16 mouse cellular contexts compared by ENCODE assay signal in genomic region chr6:145616402-145617229, GRCm38 (mm10). TPM values are rescaled to one million over a fixed set of nuclear protein-coding genes. Genes with fewer than 3 reads are reported as not detected.
DNase-seq lines count a peak whose midpoint lies in the region; ATAC-seq lines count a peak whose summit lies in the region.
"Had no signal": no experiment of that assay in that cellular context is flagged by ENCODE, and none has a peak within 500 bp of the region (broad histone marks: within the 10 kb centered on the region; RNA-seq: fewer than 3 reads in every experiment).

No protein-coding gene starts in this region.

- H3K9me3 ChIP-seq in midbrain, embryonic 11.5 days (ENCODE audit: control insufficient read depth, low read length), result no peaks in the 10 kb centered on the region
- no peaks in the 10 kb centered on the region for H3K9me3 ChIP-seq in midbrain, embryonic 16.5 days (replicated peaks; ENCODE audit: control insufficient read depth, low read length, poor library complexity, severe bottlenecking)
- no peaks in the 10 kb centered on the region for H3K9me3 ChIP-seq in stomach, embryonic 16.5 days (replicated peaks; ENCODE audit: control insufficient read depth, low read length)
- H3K9me3 ChIP-seq in intestine, embryonic 16.5 days (ENCODE audit: control insufficient read depth, low read length), result no peaks in the 10 kb centered on the region
- H3K9me3 ChIP-seq: hindbrain, embryonic 12.5 days; kidney, embryonic 15.5 days had no signal

- no peaks in the 10 kb centered on the region for H3K27me3 ChIP-seq in midbrain, embryonic 11.5 days (ENCODE audit: control insufficient read depth, insufficient read depth, low read length)
- no peaks in the 10 kb centered on the region for H3K27me3 ChIP-seq in midbrain, embryonic 16.5 days (ENCODE audit: control insufficient read depth, insufficient read depth, low read depth, low read length)
- H3K27me3 ChIP-seq in stomach, embryonic 16.5 days (ENCODE audit: control insufficient read depth, insufficient read depth, low read length), result no peaks in the 10 kb centered on the region
- no peaks in the 10 kb centered on the region for H3K27me3 ChIP-seq in intestine, embryonic 16.5 days (replicated peaks; ENCODE audit: control insufficient read depth, insufficient read depth, low read length)
- H3K27me3 ChIP-seq: hindbrain, embryonic 12.5 days; kidney, embryonic 15.5 days had no signal

- H3K9ac ChIP-seq in midbrain, embryonic 11.5 days (ENCODE audit: low read length), result no peak overlapping the region
- H3K9ac ChIP-seq in midbrain, embryonic 16.5 days (ENCODE audit: low read depth, low read length), result no peak overlapping the region
- H3K9ac ChIP-seq in stomach, embryonic 16.5 days (ENCODE audit: low read length), result 0 out of 2 replicates have a peak overlapping the region, but pooled peaks have one; percentile 20
- no peak overlapping the region for H3K9ac ChIP-seq in intestine, embryonic 16.5 days (ENCODE audit: low read depth, low read length)
- H3K9ac ChIP-seq: hindbrain, embryonic 12.5 days; kidney, embryonic 15.5 days had no signal

- DNase-seq in midbrain, embryonic 11.5 days (ENCODE audit: low spot score, missing footprints), result peak; percentile 82
- peak; percentile 19 for DNase-seq in Muller cell, postnatal 12 days (ENCODE audit: inconsistent ontology term)
- peak; percentile 59 for DNase-seq in induced T-regulatory cell, adult 2 months (ENCODE audit: low read depth)
- DNase-seq in left cerebral cortex, postnatal 4 days, result no peak
- DNase-seq: right cerebral cortex, adult 18-20 months; thymus, adult 18-20 months had no signal

- no peaks in the 10 kb centered on the region for H3K4me1 ChIP-seq in midbrain, embryonic 11.5 days (ENCODE audit: control insufficient read depth, insufficient read depth, low read length)
- no peaks in the 10 kb centered on the region for H3K4me1 ChIP-seq in midbrain, embryonic 16.5 days (ENCODE audit: control insufficient read depth, insufficient read depth, low read length)
- H3K4me1 ChIP-seq in stomach, embryonic 16.5 days (ENCODE audit: control insufficient read depth, insufficient read depth, low read length), result no peaks in the 10 kb centered on the region
- H3K4me1 ChIP-seq in intestine, embryonic 16.5 days (ENCODE audit: control insufficient read depth, insufficient read depth, low read length), result no peaks in the 10 kb centered on the region
- H3K4me1 ChIP-seq: hindbrain, embryonic 12.5 days had no signal

- WGBS in midbrain, embryonic 11.5 days, result 86% methylated on average over 5 of the region's 5 CpGs
- WGBS in midbrain, embryonic 16.5 days, result 90% methylated on average over 5 of the region's 5 CpGs
- WGBS in stomach, embryonic 16.5 days, result 76% methylated on average over 5 of the region's 5 CpGs
- 69% methylated on average over 5 of the region's 5 CpGs for WGBS in intestine, embryonic 16.5 days

- intact Hi-C loops in left cerebral cortex, postnatal 4 days (cut with DNase I), result no loop called here

- H3K36me3 ChIP-seq in midbrain, embryonic 11.5 days (ENCODE audit: control insufficient read depth, insufficient read depth, low read length), result no peaks in the 10 kb centered on the region
- H3K36me3 ChIP-seq in midbrain, embryonic 16.5 days (ENCODE audit: control insufficient read depth, insufficient read depth, low read length), result no peaks in the 10 kb centered on the region
- no peaks in the 10 kb centered on the region for H3K36me3 ChIP-seq in stomach, embryonic 16.5 days (ENCODE audit: control insufficient read depth, insufficient read depth, low read length)
- no peaks in the 10 kb centered on the region for H3K36me3 ChIP-seq in intestine, embryonic 16.5 days (ENCODE audit: control insufficient read depth, insufficient read depth, low read length)
- H3K36me3 ChIP-seq: hindbrain, embryonic 12.5 days; kidney, embryonic 15.5 days had no signal

- no peak for ATAC-seq in midbrain, embryonic 11.5 days (ENCODE audit: low FRiP score)
- ATAC-seq in midbrain, embryonic 16.5 days, result no peak
- no peak for ATAC-seq in stomach, embryonic 16.5 days (ENCODE audit: insufficient read depth, low FRiP score)
- ATAC-seq in intestine, embryonic 16.5 days, result no peak

- no peak overlapping the region for H3K27ac ChIP-seq in midbrain, embryonic 11.5 days (ENCODE audit: low read depth, low read length)
- H3K27ac ChIP-seq in midbrain, embryonic 16.5 days (ENCODE audit: low read length), result no peak overlapping the region
- no peak overlapping the region for H3K27ac ChIP-seq in stomach, embryonic 16.5 days (ENCODE audit: low read length)
- no peak overlapping the region for H3K27ac ChIP-seq in intestine, embryonic 16.5 days (ENCODE audit: low read length)
- H3K27ac ChIP-seq: hindbrain, embryonic 12.5 days; kidney, embryonic 15.5 days had no signal

- H3K4me3 ChIP-seq in midbrain, embryonic 11.5 days (ENCODE audit: low read depth, low read length), result no peak overlapping the region
- no peak overlapping the region for H3K4me3 ChIP-seq in midbrain, embryonic 16.5 days (ENCODE audit: low read depth, low read length)
- H3K4me3 ChIP-seq in stomach, embryonic 16.5 days (replicated peaks; ENCODE audit: low read length), result no peak overlapping the region
- no peak overlapping the region for H3K4me3 ChIP-seq in intestine, embryonic 16.5 days (ENCODE audit: low read length)
- H3K4me3 ChIP-seq: hindbrain, embryonic 12.5 days; kidney, embryonic 15.5 days had no signal

- no peak overlapping the region for H3K4me2 ChIP-seq in midbrain, embryonic 11.5 days
- no peak overlapping the region for H3K4me2 ChIP-seq in midbrain, embryonic 16.5 days (ENCODE audit: low read length)
- H3K4me2 ChIP-seq in stomach, embryonic 16.5 days (ENCODE audit: low read depth, low read length), result no peak overlapping the region
- no peak overlapping the region for H3K4me2 ChIP-seq in intestine, embryonic 16.5 days (ENCODE audit: low read depth, low read length)
- H3K4me2 ChIP-seq: hindbrain, embryonic 12.5 days; kidney, embryonic 15.5 days had no signal

RNA-seq across cellular contexts. Expression of gene Tuba3b, which starts 1.1 kb away (rescaled TPM):
- not detected in 2 replicates for polyA plus RNA-seq in midbrain, embryonic 11.5 days (2014; fragmentation: Nextera tagmentation; extraction: Ambion mirVana)
- polyA plus RNA-seq in midbrain, embryonic 16.5 days (2015; fragmentation: Nextera tagmentation; extraction: Ambion mirVana), result not detected in 2 replicates
- not detected in 2 replicates for polyA plus RNA-seq in stomach, embryonic 16.5 days (2015; fragmentation: Nextera tagmentation; extraction: Ambion mirVana)
- not detected for total RNA-seq in left cerebral cortex, postnatal 4 days (2021)
- not detected in 2 replicates for polyA plus RNA-seq in intestine, embryonic 16.5 days (2015; fragmentation: Nextera tagmentation; extraction: Ambion mirVana)
- total RNA-seq: gastrocnemius, postnatal 4 days; left cerebral cortex, adult 8-10 months had no signal
- polyA plus RNA-seq: forebrain, embryonic 11.5 days; hindbrain, embryonic 12.5 days; kidney, embryonic 15.5 days; lung, embryonic 16.5 days; neural tube, embryonic 11.5 days had no signal

RNA-seq across cellular contexts. Expression of gene Lmntd1, which starts 2.5 kb away (rescaled TPM):
- 0.18 and 0.50 TPM in 2 replicates for polyA plus RNA-seq in midbrain, embryonic 11.5 days (2014; fragmentation: Nextera tagmentation; extraction: Ambion mirVana)
- polyA plus RNA-seq in midbrain, embryonic 16.5 days (2015; fragmentation: Nextera tagmentation; extraction: Ambion mirVana), result 1.3 and 1.5 TPM in 2 replicates
- polyA plus RNA-seq in stomach, embryonic 16.5 days (2015; fragmentation: Nextera tagmentation; extraction: Ambion mirVana), result 0.61 and 1.1 TPM in 2 replicates
- 1 to 10 TPM; 1.9 to 2.1 TPM for total RNA-seq in left cerebral cortex, postnatal 4 days (2021)
- polyA plus RNA-seq in intestine, embryonic 16.5 days (2015; fragmentation: Nextera tagmentation; extraction: Ambion mirVana), result 0.54 and 0.75 TPM in 2 replicates
